Mouse (Mus musculus) forebrain, postnatal 0 days (tissue): ENCODE measurements at regions not wholly inside any gene's neighbourhood (a gene's known extent, or its start where the extent isn't known, plus 50 kb on each side); places are given as distances from the start of the nearest gene placed in this dataset.

Experiments used
- ATAC-seq: fragments of 200-750 bp; cut with Nextera tagmentation; 2 replicates; pipeline ENCODE4 v1.8.0; 2017; ENCODE audit warnings: mild to moderate bottlenecking, moderate library complexity
- DNase-seq: peaks from one replicate; pipeline ENCODE4 v3.0.0-alpha.2; 2015
- H3K27ac ChIP-seq: fragments of 300-500 bp; sonication (generic); 2 replicates; pipeline ENCODE4 v1.5.1; 2014; ENCODE audit warnings: low read depth, mild to moderate bottlenecking, antibody characterized with exemption, low read length, moderate library complexity, mixed read lengths
- H3K27me3 ChIP-seq: fragments of 300-500 bp; sonication (generic); 2 replicates; pipeline ENCODE4 v1.6.1; 2014; ENCODE audit warnings: mild to moderate bottlenecking, low read length, mixed read lengths; ENCODE audit not compliant: insufficient read depth
- H3K36me3 ChIP-seq: fragments of 300-500 bp; sonication (generic); 2 replicates; pipeline ENCODE4 v1.6.1; 2014; ENCODE audit warnings: mild to moderate bottlenecking, moderate library complexity; ENCODE audit not compliant: insufficient read depth
- H3K4me1 ChIP-seq: fragments of 300-500 bp; sonication (generic); 2 replicates; pipeline ENCODE4 v1.6.1; 2014; ENCODE audit warnings: antibody characterized with exemption; ENCODE audit not compliant: insufficient read depth
- H3K4me2 ChIP-seq: fragments of 300-500 bp; sonication (generic); 2 replicates; pipeline ENCODE4 v1.6.1; 2014; ENCODE audit warnings: low read depth, mild to moderate bottlenecking, moderate library complexity
- H3K4me3 ChIP-seq: fragments of 300-500 bp; sonication (generic); 2 replicates; pipeline ENCODE4 v1.5.1; 2014; ENCODE audit warnings: low read depth, low read length, mixed read lengths
- H3K9ac ChIP-seq: fragments of 300-500 bp; sonication (generic); 2 replicates; pipeline ENCODE4 v1.6.1; 2014; ENCODE audit warnings: mild to moderate bottlenecking
- H3K9me3 ChIP-seq: fragments of 300-500 bp; sonication (generic); 2 replicates; pipeline ENCODE4 v1.6.1; 2016; ENCODE audit warnings: low read length
- CTCF ChIP-seq: sonication (generic); IDR thresholded peaks from 2 replicates; pipeline ENCODE4 v1.5.1; 2016; ENCODE audit warnings: antibody characterized with exemption, control low read depth, low read depth
- WGBS: fragments of 180-500 bp; shearing (Covaris S2); extraction: QIAGEN DNeasy Blood & Tissue Kit; methylation state at CpG from one replicate; pipeline ENCODE4 v1.1.7; 2014; 5-methylcytosine and 5-hydroxymethylcytosine counted together

DNA sequence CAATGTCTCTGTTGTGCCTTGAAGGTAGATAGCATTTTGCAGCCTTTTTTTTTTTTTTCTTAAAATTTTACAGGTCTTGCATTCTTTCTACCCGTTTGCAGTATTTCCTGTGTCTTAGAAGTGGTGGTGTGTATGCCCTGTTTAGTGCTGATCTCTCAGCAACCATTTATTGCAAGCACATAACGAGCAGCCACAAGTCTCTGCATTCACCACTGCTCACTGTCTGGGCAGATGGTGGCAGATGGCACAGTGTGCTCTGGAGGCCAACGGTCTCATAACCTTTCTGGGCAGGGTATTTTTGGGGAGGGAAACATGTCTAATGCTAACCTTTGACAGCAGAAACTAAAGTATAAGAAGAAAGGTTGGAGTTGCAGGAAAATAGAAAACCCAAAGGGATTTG, 266.1 kb upstream of the Ptger4 start:
- no peak for ATAC-seq
- Histone ChIP-seq H3K9ac (no peak overlapping the region), H3K4me1 (no peaks in the 10 kb centered on the region), H3K4me2 (no peak overlapping the region), H3K4me3 (no peak overlapping the region), H3K27ac (no peak overlapping the region), H3K9me3 (no peaks in the 10 kb centered on the region), H3K27me3 (no peaks in the 10 kb centered on the region), H3K36me3 (no peaks in the 10 kb centered on the region)
- TF ChIP-seq CTCF, result no peak
- 49% methylated on average over 3 of the region's 3 CpGs for WGBS
- DNase-seq, result no peak

- no peak for TF ChIP-seq CTCF
- H3K4me3 ChIP-seq, result no peak overlapping the region
- no peaks in the 10 kb centered on the region for H3K9me3 ChIP-seq
- no peak overlapping the region for H3K27ac ChIP-seq
- no peak overlapping the region for H3K4me2 ChIP-seq
- ATAC-seq (no peak), DNase-seq (no peak)
- no peaks in the 10 kb centered on the region for H3K4me1 ChIP-seq
- no peaks in the 10 kb centered on the region for H3K36me3 ChIP-seq
- H3K27me3 ChIP-seq, result no peaks in the 10 kb centered on the region
- WGBS, result 90% methylated on average over 3 of the region's 3 CpGs
- H3K9ac ChIP-seq, result no peak overlapping the region
Observed at GRCm38 (mm10) chr15:5511046-5511445, 267.1 kb upstream of the Ptger4 start.

GRCm38 (mm10) chr15:5512546-5512945, 268.6 kb upstream of the Ptger4 start:
- Histone ChIP-seq H3K36me3 (no peaks in the 10 kb centered on the region), H3K27ac (no peak overlapping the region), H3K4me3 (no peak overlapping the region), H3K9ac (no peak overlapping the region), H3K4me1 (no peaks in the 10 kb centered on the region), H3K4me2 (no peak overlapping the region), H3K27me3 (no peaks in the 10 kb centered on the region), H3K9me3 (no peaks in the 10 kb centered on the region)
- ATAC-seq, result no peak
- no peak for DNase-seq
- 79% methylated on average over 5 of the region's 5 CpGs for WGBS
- TF ChIP-seq CTCF, result no peak

- TF ChIP-seq CTCF, result no peak
- WGBS, result 64% methylated on average over 4 of the region's 4 CpGs
- Histone ChIP-seq H3K9me3 (no peaks in the 10 kb centered on the region), H3K4me1 (no peaks in the 10 kb centered on the region), H3K4me2 (no peak overlapping the region), H3K27me3 (no peaks in the 10 kb centered on the region), H3K4me3 (no peak overlapping the region), H3K9ac (no peak overlapping the region), H3K36me3 (no peaks in the 10 kb centered on the region), H3K27ac (no peak overlapping the region)
- DNase-seq (no peak), ATAC-seq (no peak)
Observed at GRCm38 (mm10) chr15:5513146-5513545, 269.2 kb upstream of the Ptger4 start.

DNA sequence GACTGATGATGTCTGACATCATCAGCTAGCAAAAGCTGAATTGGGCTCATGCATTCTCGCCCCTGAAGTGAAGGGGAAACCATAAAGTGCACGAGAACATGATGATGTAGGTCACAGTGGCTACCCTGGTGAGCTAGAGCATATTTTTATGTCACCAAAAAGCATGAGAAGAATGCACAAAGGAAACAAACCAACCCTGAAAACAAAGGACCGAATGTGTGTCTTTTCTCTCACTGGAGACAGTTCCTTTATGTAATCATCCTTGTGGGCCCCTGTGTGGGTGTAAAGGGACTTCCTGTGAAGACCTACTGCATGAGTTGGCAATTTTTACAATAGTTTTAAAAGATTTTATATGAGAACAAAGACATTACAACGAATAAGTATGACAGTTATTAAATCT, 270.2 kb upstream of the Ptger4 start:
- H3K27ac ChIP-seq, result no peak overlapping the region
- no peak for TF ChIP-seq CTCF
- no peaks in the 10 kb centered on the region for H3K9me3 ChIP-seq
- no peaks in the 10 kb centered on the region for H3K4me1 ChIP-seq
- 54% methylated on average over 4 of the region's 4 CpGs for WGBS
- H3K4me3 ChIP-seq, result no peak overlapping the region
- H3K4me2 ChIP-seq, result no peak overlapping the region
- ATAC-seq, result no peak
- no peaks in the 10 kb centered on the region for H3K36me3 ChIP-seq
- DNase-seq, result no peak
- no peaks in the 10 kb centered on the region for H3K27me3 ChIP-seq
- H3K9ac ChIP-seq, result no peak overlapping the region

DNA sequence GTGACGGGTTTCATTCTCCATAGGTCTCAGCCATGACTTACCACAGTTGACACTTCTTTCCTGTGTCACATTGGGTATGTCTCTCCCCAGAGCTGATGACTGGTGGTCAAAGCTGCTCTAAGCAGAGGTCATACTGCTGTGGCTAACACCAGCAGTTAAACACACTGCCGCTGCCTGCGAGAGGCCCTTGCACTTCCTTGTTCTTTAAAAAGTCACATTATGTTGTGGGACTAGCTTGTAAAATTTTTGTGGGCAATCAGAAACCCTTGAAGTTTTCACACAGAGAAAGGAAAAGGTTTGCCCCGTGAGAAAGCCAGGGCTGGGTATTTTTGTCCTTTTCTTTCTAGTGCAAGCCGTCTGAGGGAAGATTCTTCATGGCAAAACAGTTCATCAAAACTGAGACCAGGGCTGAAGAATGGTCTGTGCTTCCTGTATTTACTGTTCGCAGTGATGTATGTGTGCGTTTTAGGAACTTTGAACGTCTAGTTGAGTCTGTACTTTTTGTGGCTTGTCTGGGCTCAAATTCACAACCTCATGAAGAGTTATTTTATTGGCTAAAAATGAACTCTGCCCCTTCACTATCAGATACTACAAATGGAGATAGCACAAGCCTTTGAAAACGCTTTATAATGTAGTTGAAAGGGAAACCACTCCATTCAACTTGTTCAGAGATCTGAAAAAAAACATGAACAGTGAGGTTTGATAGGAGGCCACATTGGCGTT, 273.4 kb upstream of the Ptger4 start:
- no peaks in the 10 kb centered on the region for H3K9me3 ChIP-seq
- no peaks in the 10 kb centered on the region for H3K4me1 ChIP-seq
- no peak overlapping the region for H3K9ac ChIP-seq
- H3K36me3 ChIP-seq, result no peaks in the 10 kb centered on the region
- DNase-seq (no peak), ATAC-seq (no peak)
- 81% methylated on average over 10 of the region's 10 CpGs for WGBS
- no peak overlapping the region for H3K4me2 ChIP-seq
- TF ChIP-seq CTCF, result no peak
- no peaks in the 10 kb centered on the region for H3K27me3 ChIP-seq
- no peak overlapping the region for H3K4me3 ChIP-seq
- H3K27ac ChIP-seq, result no peak overlapping the region

GRCm38 (mm10) chr15:5519552-5519951, 275.6 kb upstream of the Ptger4 start:
- no peak overlapping the region for H3K27ac ChIP-seq
- WGBS, result 90% methylated on average over 2 of the region's 2 CpGs
- no peak overlapping the region for H3K4me3 ChIP-seq
- ATAC-seq (no peak), DNase-seq (no peak)
- no peaks in the 10 kb centered on the region for H3K9me3 ChIP-seq
- no peaks in the 10 kb centered on the region for H3K4me1 ChIP-seq
- no peak overlapping the region for H3K4me2 ChIP-seq
- H3K36me3 ChIP-seq, result no peaks in the 10 kb centered on the region
- no peaks in the 10 kb centered on the region for H3K27me3 ChIP-seq
- TF ChIP-seq CTCF, result no peak
- no peak overlapping the region for H3K9ac ChIP-seq

DNA sequence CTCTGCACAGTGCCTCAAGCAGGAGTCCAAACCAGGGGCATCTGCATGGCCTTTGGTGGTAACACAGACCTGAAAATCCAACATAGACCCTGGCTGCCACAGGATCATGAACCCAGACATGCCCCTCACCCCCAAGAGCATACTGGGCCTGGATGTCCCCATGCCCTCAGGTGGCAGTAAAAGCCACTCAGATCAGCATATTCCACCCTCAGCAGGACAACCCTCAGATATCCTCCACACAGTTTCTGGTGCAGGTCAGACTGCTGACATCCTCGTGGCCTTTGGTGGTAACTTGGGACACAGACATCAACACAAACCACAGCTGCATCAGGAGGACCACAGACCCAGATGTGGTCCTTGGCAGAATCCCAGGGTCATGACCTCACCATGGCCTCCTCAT, 276.0 kb upstream of the Ptger4 start:
- no peak for TF ChIP-seq CTCF
- H3K36me3 ChIP-seq, result no peaks in the 10 kb centered on the region
- H3K27ac ChIP-seq, result no peak overlapping the region
- H3K9ac ChIP-seq, result no peak overlapping the region
- no peak overlapping the region for H3K4me3 ChIP-seq
- WGBS, result 84% methylated on average over 1 of the region's 1 CpGs
- ATAC-seq (no peak), DNase-seq (no peak)
- H3K9me3 ChIP-seq, result no peaks in the 10 kb centered on the region
- H3K4me2 ChIP-seq, result no peak overlapping the region
- H3K27me3 ChIP-seq, result no peaks in the 10 kb centered on the region
- H3K4me1 ChIP-seq, result no peaks in the 10 kb centered on the region
